Mouse (Mus musculus): ENCODE measurements around the gene Tas2r115. TPM values are rescaled to one million over a fixed set of nuclear protein-coding genes. Genes with fewer than 3 reads are reported as not detected.

Tas2r115 gene
- total RNA-seq (2014; rRNA removed; ENCODE audit: low replicate concordance) (not detected in 2 replicates), polyA plus RNA-seq (2015; fragmentation: Nextera tagmentation; extraction: Ambion mirVana) (not detected in 2 replicates)

- WGBS = 51% methylated on average over 2 of the region's 2 CpGs
- no peak within 1 kb of the TSS for H3K4me3 ChIP-seq (ENCODE audit: low read depth, low read length)
- no peaks in the 10 kb centered on the region for H3K9me3 ChIP-seq (replicated peaks; ENCODE audit: control insufficient read depth, low read length)
- no peak within 1 kb of the TSS for H3K27ac ChIP-seq (ENCODE audit: low read depth)
- H3K36me3 ChIP-seq (replicated peaks; ENCODE audit: control insufficient read depth, insufficient read depth, low read length) = no peaks in the 10 kb centered on the region
- no peak within 1 kb of the TSS for H3K4me2 ChIP-seq (ENCODE audit: low read depth, low read length)
- H3K4me1 ChIP-seq (ENCODE audit: control insufficient read depth, insufficient read depth) = no peaks in the 10 kb centered on the region
- ATAC-seq (ENCODE audit: insufficient read depth, low read depth) (no peak), DNase-seq (ENCODE audit: low spot score) (no peak)
- no peak within 1 kb of the TSS for H3K9ac ChIP-seq (replicated peaks; ENCODE audit: low read depth, low read length)
- no peak for TF ChIP-seq CTCF (IDR thresholded peaks at IDR 0.05; ENCODE audit: low read depth)
- TF ChIP-seq EP300 (IDR thresholded peaks at IDR 0.05; ENCODE audit: low read depth) = no peak
- H3K27me3 ChIP-seq (ENCODE audit: control insufficient read depth, insufficient read depth, low read length) = no peaks in the 10 kb centered on the region
Observed at GRCm38 (mm10) chr6:132737935-132738334, at the start of gene Tas2r115. Gene Tas2r115 (minus strand): TSS chr6:132738035.

- no peak within 1 kb of the TSS for H3K4me2 ChIP-seq (ENCODE audit: low read depth, low read length)
- H3K4me3 ChIP-seq (ENCODE audit: low read depth, low read length) = no peak within 1 kb of the TSS
- H3K4me1 ChIP-seq (ENCODE audit: control insufficient read depth, insufficient read depth) = no peaks in the 10 kb centered on the region
- H3K9ac ChIP-seq (replicated peaks; ENCODE audit: low read depth, low read length) = no peak within 1 kb of the TSS
- H3K27me3 ChIP-seq (ENCODE audit: control insufficient read depth, insufficient read depth, low read length) = no peaks in the 10 kb centered on the region
- ATAC-seq (ENCODE audit: insufficient read depth, low read depth) = no peak
- TF ChIP-seq EP300 (IDR thresholded peaks at IDR 0.05; ENCODE audit: low read depth) (no peak), CTCF (IDR thresholded peaks at IDR 0.05; ENCODE audit: low read depth) (no peak)
- no peaks in the 10 kb centered on the region for H3K9me3 ChIP-seq (replicated peaks; ENCODE audit: control insufficient read depth, low read length)
- H3K36me3 ChIP-seq (replicated peaks; ENCODE audit: control insufficient read depth, insufficient read depth, low read length) = no peaks in the 10 kb centered on the region
- DNase-seq (ENCODE audit: low spot score) = no peak
- H3K27ac ChIP-seq (ENCODE audit: low read depth) = no peak within 1 kb of the TSS
Observed at GRCm38 (mm10) chr6:132778062-132778461, 40.2 kb upstream of the Tas2r115 start, which contains the start of gene Tas2r136. Gene Tas2r136 (minus strand): TSS chr6:132778162.

DNA sequence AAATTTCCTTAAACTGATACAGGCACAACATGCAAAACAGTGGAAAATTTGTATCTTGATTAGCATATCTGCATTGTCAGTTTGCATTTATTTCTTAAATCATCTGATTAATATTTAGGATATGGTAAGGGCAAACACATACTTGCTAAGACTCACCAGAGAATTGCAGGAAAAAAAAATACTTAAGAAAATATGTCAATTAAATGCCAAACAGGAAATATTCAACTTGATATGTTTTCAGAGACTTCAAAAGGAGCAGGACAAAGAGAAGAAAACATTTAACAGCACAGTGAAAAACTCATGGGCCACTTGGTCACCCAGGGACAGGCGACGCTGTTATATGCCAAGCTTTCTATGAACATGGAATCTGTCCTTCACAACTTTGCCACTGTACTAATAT lies 24.0 kb upstream of the Tas2r115 start, which contains the start of gene Tas2r102:
TSS of gene Tas2r102 (plus strand) at position 301 of the 400 bp plus-strand sequence.
- Histone ChIP-seq H3K27ac (ENCODE audit: low read depth) (no peak within 1 kb of the TSS), H3K36me3 (replicated peaks; ENCODE audit: control insufficient read depth, insufficient read depth, low read length) (no peaks in the 10 kb centered on the region), H3K9ac (replicated peaks; ENCODE audit: low read depth, low read length) (no peak within 1 kb of the TSS), H3K4me3 (ENCODE audit: low read depth, low read length) (no peak within 1 kb of the TSS), H3K4me1 (ENCODE audit: control insufficient read depth, insufficient read depth) (no peaks in the 10 kb centered on the region), H3K27me3 (ENCODE audit: control insufficient read depth, insufficient read depth, low read length) (no peaks in the 10 kb centered on the region), H3K9me3 (replicated peaks; ENCODE audit: control insufficient read depth, low read length) (no peaks in the 10 kb centered on the region; the same call in 1 of the 2 replicates), H3K4me2 (ENCODE audit: low read depth, low read length) (no peak within 1 kb of the TSS)
- no peak for TF ChIP-seq CTCF (IDR thresholded peaks at IDR 0.05; ENCODE audit: low read depth)
- no peak for TF ChIP-seq EP300 (IDR thresholded peaks at IDR 0.05; ENCODE audit: low read depth)
- no peak for DNase-seq (ENCODE audit: low spot score)
- 91% methylated on average over 2 of the region's 2 CpGs for WGBS
- ATAC-seq (ENCODE audit: insufficient read depth, low read depth) = no peak

DNA sequence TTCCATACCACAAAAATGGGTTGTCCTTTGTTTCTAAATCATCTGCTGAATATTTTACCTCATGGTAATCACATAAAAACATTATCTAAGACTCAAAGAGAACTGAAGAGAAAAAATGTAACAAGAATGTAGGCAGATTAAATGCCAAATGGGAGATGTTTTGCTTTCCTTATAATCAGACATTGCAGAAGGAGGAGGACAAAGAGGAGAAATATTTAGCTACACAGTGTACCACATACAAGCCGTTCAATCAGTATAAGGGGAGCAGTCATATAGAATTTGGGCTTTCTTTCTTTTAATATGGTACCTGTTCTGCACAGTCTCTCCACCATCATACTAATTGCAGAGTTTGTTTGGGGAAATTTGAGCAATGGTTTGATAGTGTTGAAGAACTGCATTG lies 16.6 kb upstream of the Tas2r115 start, which contains the start of gene Tas2r124:
TSS of gene Tas2r124 (plus strand) at position 301 of the 400 bp plus-strand sequence.
- WGBS = 74% methylated on average over 1 of the region's 1 CpGs
- no peaks in the 10 kb centered on the region for H3K4me1 ChIP-seq (ENCODE audit: control insufficient read depth, insufficient read depth)
- H3K4me2 ChIP-seq (ENCODE audit: low read depth, low read length) = no peak within 1 kb of the TSS
- no peaks in the 10 kb centered on the region for H3K9me3 ChIP-seq (replicated peaks; ENCODE audit: control insufficient read depth, low read length)
- H3K27ac ChIP-seq (ENCODE audit: low read depth) = no peak within 1 kb of the TSS
- DNase-seq (ENCODE audit: low spot score) (no peak), ATAC-seq (ENCODE audit: insufficient read depth, low read depth) (no peak)
- no peaks in the 10 kb centered on the region for H3K36me3 ChIP-seq (replicated peaks; ENCODE audit: control insufficient read depth, insufficient read depth, low read length)
- no peak within 1 kb of the TSS for H3K9ac ChIP-seq (replicated peaks; ENCODE audit: low read depth, low read length)
- no peaks in the 10 kb centered on the region for H3K27me3 ChIP-seq (ENCODE audit: control insufficient read depth, insufficient read depth, low read length)
- TF ChIP-seq CTCF (IDR thresholded peaks at IDR 0.05; ENCODE audit: low read depth) (no peak), EP300 (IDR thresholded peaks at IDR 0.05; ENCODE audit: low read depth) (no peak)
- no peak within 1 kb of the TSS for H3K4me3 ChIP-seq (ENCODE audit: low read depth, low read length)

DNA sequence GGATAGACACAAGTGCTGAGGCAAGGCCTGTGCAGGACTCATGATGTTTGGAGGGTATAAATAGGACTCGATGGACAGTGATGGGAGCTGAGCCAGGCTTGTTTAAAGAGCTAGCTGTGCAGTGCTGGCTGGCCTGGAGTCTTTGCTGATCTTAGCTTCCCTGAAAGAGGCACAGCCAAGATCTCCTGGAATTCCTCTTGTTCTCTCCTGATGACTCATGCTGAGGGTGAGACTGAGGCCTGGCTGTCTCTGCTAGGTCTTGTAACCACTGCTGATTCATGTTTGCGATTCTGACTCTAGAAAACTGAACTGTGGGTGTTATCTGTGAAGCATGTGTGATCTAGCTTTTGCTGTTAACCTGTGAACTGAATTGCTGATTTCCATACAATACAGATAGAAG lies 12.4 kb upstream of the Tas2r115 start:
- Histone ChIP-seq H3K9me3 (replicated peaks; ENCODE audit: control insufficient read depth, low read length) (no peaks in the 10 kb centered on the region), H3K4me3 (ENCODE audit: low read depth, low read length) (no peak overlapping the region), H3K9ac (replicated peaks; ENCODE audit: low read depth, low read length) (no peak overlapping the region), H3K4me1 (ENCODE audit: control insufficient read depth, insufficient read depth) (no peaks in the 10 kb centered on the region), H3K36me3 (replicated peaks; ENCODE audit: control insufficient read depth, insufficient read depth, low read length) (no peaks in the 10 kb centered on the region), H3K27ac (ENCODE audit: low read depth) (no peak overlapping the region), H3K4me2 (ENCODE audit: low read depth, low read length) (no peak overlapping the region), H3K27me3 (ENCODE audit: control insufficient read depth, insufficient read depth, low read length) (no peaks in the 10 kb centered on the region)
- WGBS = 52% methylated on average over 2 of the region's 2 CpGs
- no peak for DNase-seq (ENCODE audit: low spot score)
- no peak for ATAC-seq (ENCODE audit: insufficient read depth, low read depth)
- TF ChIP-seq EP300 (IDR thresholded peaks at IDR 0.05; ENCODE audit: low read depth) (no peak), CTCF (IDR thresholded peaks at IDR 0.05; ENCODE audit: low read depth) (no peak)

GRCm38 (mm10) chr6:132711828-132712227 lies 26.0 kb downstream of the Tas2r115 start, which contains the start of gene Tas2r122:
Gene Tas2r122 (minus strand): TSS chr6:132711928.
- DNase-seq (ENCODE audit: low spot score) (no peak), ATAC-seq (ENCODE audit: insufficient read depth, low read depth) (no peak)
- Histone ChIP-seq H3K36me3 (replicated peaks; ENCODE audit: control insufficient read depth, insufficient read depth, low read length) (no peaks in the 10 kb centered on the region), H3K27me3 (ENCODE audit: control insufficient read depth, insufficient read depth, low read length) (no peaks in the 10 kb centered on the region), H3K4me3 (ENCODE audit: low read depth, low read length) (no peak within 1 kb of the TSS), H3K27ac (ENCODE audit: low read depth) (no peak within 1 kb of the TSS), H3K9ac (replicated peaks; ENCODE audit: low read depth, low read length) (no peak within 1 kb of the TSS), H3K4me1 (ENCODE audit: control insufficient read depth, insufficient read depth) (no peaks in the 10 kb centered on the region), H3K4me2 (ENCODE audit: low read depth, low read length) (no peak within 1 kb of the TSS), H3K9me3 (replicated peaks; ENCODE audit: control insufficient read depth, low read length) (no peaks in the 10 kb centered on the region)
- TF ChIP-seq CTCF (IDR thresholded peaks at IDR 0.05; ENCODE audit: low read depth) (no peak), EP300 (IDR thresholded peaks at IDR 0.05; ENCODE audit: low read depth) (no peak)
- WGBS = 58% methylated on average over 3 of the region's 3 CpGs
